Mouse (Mus musculus) forebrain, embryonic 16.5 days (tissue): ENCODE results near the gene Cul7. TPM values are rescaled to one million over a fixed set of nuclear protein-coding genes. Genes with fewer than 3 reads are reported as not detected.

ENCODE experiments used
- ATAC-seq: fragments of 200-750 bp; cut with Nextera tagmentation; 2 replicates; pipeline ENCODE4 v1.8.0; 2017; ENCODE audit warnings: mild to moderate bottlenecking, moderate library complexity
- H3K27ac ChIP-seq: fragments of 300-500 bp; sonication (generic); 2 replicates; pipeline ENCODE4 v1.5.1; 2014; ENCODE audit warnings: low read length, control low read depth
- H3K27me3 ChIP-seq: fragments of 300-500 bp; sonication (generic); replicated peaks from 2 replicates; pipeline ENCODE4 v1.6.1; 2014; ENCODE audit warnings: low read length; ENCODE audit not compliant: control insufficient read depth, insufficient read depth
- H3K36me3 ChIP-seq: fragments of 300-500 bp; sonication (generic); 2 replicates; pipeline ENCODE4 v1.6.1; 2014; ENCODE audit not compliant: control insufficient read depth, insufficient read depth
- H3K4me1 ChIP-seq: fragments of 300-500 bp; sonication (generic); replicated peaks from 2 replicates; pipeline ENCODE4 v1.6.1; 2014; ENCODE audit warnings: low read length; ENCODE audit not compliant: control insufficient read depth, insufficient read depth
- H3K4me2 ChIP-seq: fragments of 300-500 bp; sonication (generic); 2 replicates; pipeline ENCODE4 v1.6.1; 2014; ENCODE audit warnings: mild to moderate bottlenecking, low read length, control low read depth
- H3K4me3 ChIP-seq: fragments of 300-500 bp; sonication (generic); replicated peaks from 2 replicates; pipeline ENCODE4 v1.5.1; 2014; ENCODE audit warnings: mild to moderate bottlenecking, low read length, control low read depth
- H3K9ac ChIP-seq: fragments of 300-500 bp; sonication (generic); replicated peaks from 2 replicates; pipeline ENCODE4 v1.6.1; 2014; ENCODE audit warnings: low read depth, low read length, control low read depth
- H3K9me3 ChIP-seq: fragments of 300-500 bp; sonication (generic); 2 replicates; pipeline ENCODE4 v1.6.1; 2016; ENCODE audit warnings: low read length; ENCODE audit not compliant: control insufficient read depth
- WGBS: fragments of 180-500 bp; shearing (Covaris S2); extraction: QIAGEN DNeasy Blood & Tissue Kit; methylation state at CpG from one replicate; pipeline ENCODE4 v1.1.7; 2014; 5-methylcytosine and 5-hydroxymethylcytosine counted together
- polyA plus RNA-seq: library from polyadenylated mRNA; unstranded; fragments of >200 nt; fragmentation: Nextera tagmentation; extraction: Ambion mirVana; gene quantifications from 2 replicates; pipeline ENCODE4 v1.2.1, GENCODE M21; 2015

The Cul7 gene
- polyA plus RNA-seq, 1 experiment from 2014 or later, result 42.8 TPM

DNA sequence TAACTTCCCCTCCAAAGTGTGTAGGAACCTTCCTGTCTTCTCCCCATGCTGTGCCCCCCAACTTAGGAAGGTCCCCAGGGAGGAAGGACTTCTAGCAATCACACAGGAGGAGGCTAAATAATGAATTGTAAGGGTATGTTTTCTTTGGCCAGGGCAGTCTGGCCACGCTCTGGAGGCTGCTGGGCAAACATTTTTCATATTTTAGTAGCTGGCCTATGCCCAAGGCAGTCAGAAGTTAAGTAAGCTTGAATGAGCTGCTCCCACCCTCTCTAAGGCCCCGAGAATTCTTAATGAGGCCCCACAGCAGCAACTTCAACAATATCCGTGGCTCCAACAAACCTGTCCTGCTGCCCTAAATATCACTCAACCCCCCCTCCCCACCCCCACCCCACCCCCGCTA lies 37.3 kb upstream of the Cul7 start:
- H3K9ac ChIP-seq, result no peak overlapping the region

DNA sequence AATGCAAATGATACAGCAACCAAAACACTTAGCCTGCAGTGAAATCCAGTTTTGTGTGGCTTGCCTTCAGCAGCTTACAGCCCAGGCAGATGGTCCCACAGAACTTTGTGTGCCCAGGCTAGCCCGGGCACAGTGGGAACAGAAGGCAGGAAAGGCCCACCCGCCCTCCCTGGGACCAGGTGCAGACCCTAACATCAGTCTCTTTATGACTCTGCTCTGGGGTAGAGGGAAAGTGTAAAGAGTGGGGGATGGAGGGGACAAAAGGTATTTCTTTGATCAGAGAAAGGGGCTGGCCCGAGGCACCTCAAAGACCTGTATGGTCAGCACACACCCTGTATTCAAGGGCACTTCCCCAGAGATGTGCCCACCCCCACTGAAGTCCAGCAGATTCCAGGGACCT lies 36.9 kb upstream of the Cul7 start:
- no peak overlapping the region for H3K9ac ChIP-seq
- WGBS, result 22% methylated on average over 3 of the region's 3 CpGs
- no peak for ATAC-seq

More for the DNA sequence above, 37.3 kb upstream of the Cul7 start:
- no peaks in the 10 kb centered on the region for H3K36me3 ChIP-seq
- no peaks in the 10 kb centered on the region for H3K27me3 ChIP-seq
- H3K4me3 ChIP-seq, result no peak overlapping the region
- no peak overlapping the region for H3K4me2 ChIP-seq
- no peak overlapping the region for H3K27ac ChIP-seq
- H3K9me3 ChIP-seq, result no peaks in the 10 kb centered on the region
- WGBS, result 16% methylated on average over 4 of the region's 4 CpGs
- ATAC-seq, result no peak
- H3K4me1 ChIP-seq, result peaks cover 19% of the 10 kb centered on the region

DNA sequence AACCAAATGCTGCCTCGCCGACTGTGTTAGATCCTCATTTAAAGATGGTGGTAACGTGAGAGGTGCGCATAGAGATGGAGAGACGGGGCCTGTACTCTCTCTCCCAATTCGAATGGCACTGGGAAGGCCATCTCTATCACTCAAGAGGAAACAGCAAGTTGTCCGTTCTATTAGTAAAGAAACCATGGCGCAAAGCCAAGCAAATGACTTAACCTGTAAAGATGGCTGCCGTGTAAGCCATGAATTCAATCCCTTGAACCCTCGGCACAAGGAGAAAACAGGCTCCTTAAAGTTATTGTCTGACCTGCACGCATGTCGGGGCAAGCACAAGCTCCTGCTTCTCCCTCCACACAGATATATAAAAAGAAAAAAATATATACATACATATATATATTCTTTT lies 32.3 kb upstream of the Cul7 start:
- Histone ChIP-seq H3K36me3 (no peaks in the 10 kb centered on the region), H3K9ac (no peak overlapping the region), H3K27me3 (no peaks in the 10 kb centered on the region), H3K4me2 (peak overlapping the region; percentile 12; the same call in 1 of the 2 replicates), H3K27ac (no peak overlapping the region), H3K4me1 (peaks cover 60% of the 10 kb centered on the region), H3K9me3 (no peaks in the 10 kb centered on the region), H3K4me3 (no peak overlapping the region)
- WGBS, result 59% methylated on average over 12 of the region's 12 CpGs
- no peak for ATAC-seq

More for the DNA sequence above, 36.9 kb upstream of the Cul7 start:
- Histone ChIP-seq H3K27me3 (no peaks in the 10 kb centered on the region), H3K4me3 (no peak overlapping the region), H3K9me3 (no peaks in the 10 kb centered on the region), H3K27ac (no peak overlapping the region), H3K4me1 (peaks cover 24% of the 10 kb centered on the region), H3K4me2 (no peak overlapping the region), H3K36me3 (no peaks in the 10 kb centered on the region)

DNA sequence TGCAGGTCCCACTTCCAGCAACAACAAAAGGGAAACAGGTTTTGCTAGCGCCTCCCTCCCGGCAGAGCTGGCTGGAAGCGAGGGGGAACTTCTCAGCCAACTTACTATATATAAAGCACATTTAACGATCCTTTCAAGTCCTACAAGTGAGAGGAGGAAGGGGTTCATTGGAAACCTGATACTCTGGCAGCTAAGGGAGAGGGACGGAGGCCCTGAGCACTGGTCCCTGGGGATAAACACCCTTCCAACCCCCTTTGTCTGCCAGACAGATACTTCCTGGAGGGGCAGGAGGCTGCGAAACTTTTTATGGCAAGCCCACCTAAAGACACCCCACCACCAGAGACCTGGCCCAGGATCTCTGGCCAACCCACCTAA lies 31.8 kb upstream of the Cul7 start:
- no peak overlapping the region for H3K4me3 ChIP-seq
- peak overlapping the region; percentile 54 for H3K9ac ChIP-seq
- 17% methylated on average over 6 of the region's 6 CpGs for WGBS
- no peaks in the 10 kb centered on the region for H3K9me3 ChIP-seq
- peak overlapping the region; percentile 65 for H3K27ac ChIP-seq
- H3K4me2 ChIP-seq, result peak overlapping the region; percentile 40
- ATAC-seq, result no peak
- peaks cover 59% of the 10 kb centered on the region for H3K4me1 ChIP-seq
- H3K36me3 ChIP-seq, result no peaks in the 10 kb centered on the region
- no peaks in the 10 kb centered on the region for H3K27me3 ChIP-seq

DNA sequence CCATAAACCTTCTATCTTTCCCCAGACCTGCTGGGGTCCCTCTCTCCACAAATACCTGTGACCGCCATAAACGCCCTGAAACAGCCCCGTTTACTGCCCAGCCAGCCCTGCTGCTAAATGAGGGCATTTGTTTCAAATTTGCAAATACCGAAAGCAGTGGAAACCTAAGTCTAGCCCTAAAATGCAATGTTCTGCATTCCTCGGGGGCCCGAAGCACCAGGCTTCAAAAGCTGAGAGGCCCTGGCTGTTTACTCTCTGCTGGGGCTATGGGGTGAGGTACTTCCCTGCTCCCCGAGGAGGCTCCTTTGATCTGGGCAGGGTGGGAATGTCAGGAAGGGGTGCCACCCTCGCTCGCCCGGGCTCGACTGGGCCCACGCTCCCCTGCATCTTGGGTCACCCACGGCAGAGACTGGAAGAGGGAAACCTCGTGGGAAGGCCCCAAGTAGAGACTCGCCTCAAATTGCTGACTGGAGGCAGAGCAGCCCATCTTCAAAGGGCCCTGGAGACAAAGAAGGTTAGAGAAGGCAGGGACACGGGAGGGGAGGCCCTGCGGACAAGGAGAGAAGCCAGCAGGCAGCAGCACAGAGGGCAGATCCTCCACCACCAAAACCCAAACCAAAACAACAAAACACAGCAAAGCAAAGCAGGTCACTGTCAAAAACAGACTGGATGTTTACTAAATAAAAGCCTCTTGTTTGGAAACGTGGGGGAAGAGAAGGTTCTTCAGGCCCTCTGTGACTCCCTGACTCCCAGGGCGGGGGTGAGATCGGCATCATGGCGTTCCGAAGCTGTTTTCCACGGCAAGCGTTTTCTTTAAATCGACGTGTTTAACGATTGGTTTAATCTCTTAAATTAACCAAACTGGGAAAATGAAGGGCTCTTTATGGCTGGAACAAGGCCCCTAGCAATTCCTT lies 31.1 kb upstream of the Cul7 start:
- H3K4me2 ChIP-seq, result peak overlapping the region; percentile 40
- no peaks in the 10 kb centered on the region for H3K9me3 ChIP-seq
- 6% methylated on average over 27 of the region's 27 CpGs for WGBS
- peak overlapping the region; percentile 65 for H3K27ac ChIP-seq
- H3K36me3 ChIP-seq, result no peaks in the 10 kb centered on the region
- no peak overlapping the region for H3K4me3 ChIP-seq
- ATAC-seq, result peak; percentile 36
- H3K9ac ChIP-seq, result peak overlapping the region; percentile 54
- H3K27me3 ChIP-seq, result no peaks in the 10 kb centered on the region
- H3K4me1 ChIP-seq, result peaks cover 60% of the 10 kb centered on the region

DNA sequence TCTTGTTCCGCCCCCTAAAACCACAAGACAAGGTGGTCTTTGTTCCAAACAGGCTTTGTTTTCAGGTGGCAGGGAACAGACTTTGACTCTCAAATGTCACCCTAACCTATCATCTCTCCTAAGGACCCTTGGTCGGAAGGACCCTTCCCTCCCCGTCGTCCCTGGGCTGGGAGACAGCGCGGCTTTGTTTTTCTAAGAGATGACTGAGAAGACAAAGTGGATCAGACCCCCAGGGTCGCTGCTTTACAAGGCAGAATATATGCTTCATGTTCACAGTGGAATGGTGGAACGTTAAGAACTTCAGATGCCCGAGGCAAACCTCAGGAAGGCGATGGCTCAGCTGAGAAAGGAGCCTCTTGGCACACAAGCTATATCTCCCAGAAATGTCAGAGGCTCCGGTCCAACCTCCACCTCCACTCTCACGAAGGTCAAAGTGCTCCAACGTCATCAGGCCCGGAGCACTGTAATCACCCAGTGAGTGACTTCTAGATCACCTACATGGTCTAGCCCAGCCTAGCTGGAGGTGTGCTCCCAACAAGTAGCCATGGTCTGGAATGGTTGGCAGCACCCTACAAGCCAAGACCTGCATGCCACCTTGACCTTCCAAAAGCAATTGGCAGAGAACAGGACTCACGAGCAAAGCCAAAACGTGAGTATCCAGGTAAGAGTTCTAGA lies 30.3 kb upstream of the Cul7 start:
- Histone ChIP-seq H3K4me1 (peaks cover 68% of the 10 kb centered on the region), H3K27ac (peak overlapping the region; percentile 65; the same call in 1 of the 2 replicates), H3K27me3 (no peaks in the 10 kb centered on the region), H3K9ac (peak overlapping the region; percentile 54), H3K4me3 (no peak overlapping the region), H3K9me3 (no peaks in the 10 kb centered on the region), H3K4me2 (peak overlapping the region; percentile 40), H3K36me3 (no peaks in the 10 kb centered on the region)
- no peak for ATAC-seq
- WGBS, result 33% methylated on average over 16 of the region's 16 CpGs

DNA sequence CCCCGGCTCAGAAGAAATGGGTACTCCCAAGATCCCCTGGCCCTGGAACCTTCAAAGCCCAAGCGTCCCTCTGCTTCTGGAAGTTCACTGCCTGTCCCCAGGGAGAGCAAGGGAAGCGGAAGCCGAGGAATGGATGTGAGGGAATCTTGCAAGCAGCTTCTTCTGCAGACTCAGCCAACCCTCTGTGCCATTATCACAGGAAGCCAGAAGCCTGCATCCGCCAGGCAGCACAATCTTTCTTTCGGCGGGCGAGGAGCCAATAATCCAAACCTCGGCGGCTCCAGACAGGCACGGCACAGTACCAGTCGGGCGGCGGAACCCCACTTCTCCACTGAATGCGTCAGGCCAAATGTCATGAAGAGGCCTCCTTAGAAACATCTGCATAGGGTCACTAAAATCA lies 28.8 kb upstream of the Cul7 start:
- H3K9ac ChIP-seq, result 0 out of 2 replicates have a peak overlapping the region, but pooled peaks have one; percentile 12
- H3K27ac ChIP-seq, result peak overlapping the region; percentile 7
- peak; percentile 19; the same call in 1 of the 2 replicates for ATAC-seq
- WGBS, result 47% methylated on average over 15 of the region's 15 CpGs
- H3K4me1 ChIP-seq, result peaks cover 69% of the 10 kb centered on the region
- H3K27me3 ChIP-seq, result no peaks in the 10 kb centered on the region
- H3K9me3 ChIP-seq, result no peaks in the 10 kb centered on the region
- no peaks in the 10 kb centered on the region for H3K36me3 ChIP-seq
- H3K4me2 ChIP-seq, result peak overlapping the region; percentile 28
- H3K4me3 ChIP-seq, result no peak overlapping the region

DNA sequence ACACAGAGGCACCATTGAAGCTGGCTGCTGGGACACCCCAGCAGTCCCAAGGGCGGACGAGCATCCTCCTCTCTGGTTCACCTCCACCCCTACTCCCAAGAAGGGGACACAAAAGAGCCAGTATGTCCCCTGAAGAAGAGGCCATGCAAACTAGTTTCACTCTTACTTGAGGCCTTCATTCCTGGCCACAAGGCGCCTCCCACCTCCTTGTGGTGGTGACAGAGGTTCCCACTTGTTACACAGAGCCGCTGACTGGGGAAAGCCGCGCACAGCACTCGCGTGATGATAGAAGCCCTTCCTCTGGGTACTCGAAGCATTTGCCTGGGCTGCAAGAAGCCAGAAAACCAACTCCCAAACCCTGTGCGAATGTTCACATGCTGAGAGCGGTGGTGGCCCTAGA lies 27.9 kb upstream of the Cul7 start:
- H3K4me3 ChIP-seq, result no peak overlapping the region
- H3K36me3 ChIP-seq, result no peaks in the 10 kb centered on the region
- no peak overlapping the region for H3K27ac ChIP-seq
- no peak overlapping the region for H3K4me2 ChIP-seq
- H3K9me3 ChIP-seq, result no peaks in the 10 kb centered on the region
- WGBS, result 87% methylated on average over 11 of the region's 11 CpGs
- H3K4me1 ChIP-seq, result peaks cover 77% of the 10 kb centered on the region
- no peaks in the 10 kb centered on the region for H3K27me3 ChIP-seq
- no peak for ATAC-seq
- H3K9ac ChIP-seq, result no peak overlapping the region

DNA sequence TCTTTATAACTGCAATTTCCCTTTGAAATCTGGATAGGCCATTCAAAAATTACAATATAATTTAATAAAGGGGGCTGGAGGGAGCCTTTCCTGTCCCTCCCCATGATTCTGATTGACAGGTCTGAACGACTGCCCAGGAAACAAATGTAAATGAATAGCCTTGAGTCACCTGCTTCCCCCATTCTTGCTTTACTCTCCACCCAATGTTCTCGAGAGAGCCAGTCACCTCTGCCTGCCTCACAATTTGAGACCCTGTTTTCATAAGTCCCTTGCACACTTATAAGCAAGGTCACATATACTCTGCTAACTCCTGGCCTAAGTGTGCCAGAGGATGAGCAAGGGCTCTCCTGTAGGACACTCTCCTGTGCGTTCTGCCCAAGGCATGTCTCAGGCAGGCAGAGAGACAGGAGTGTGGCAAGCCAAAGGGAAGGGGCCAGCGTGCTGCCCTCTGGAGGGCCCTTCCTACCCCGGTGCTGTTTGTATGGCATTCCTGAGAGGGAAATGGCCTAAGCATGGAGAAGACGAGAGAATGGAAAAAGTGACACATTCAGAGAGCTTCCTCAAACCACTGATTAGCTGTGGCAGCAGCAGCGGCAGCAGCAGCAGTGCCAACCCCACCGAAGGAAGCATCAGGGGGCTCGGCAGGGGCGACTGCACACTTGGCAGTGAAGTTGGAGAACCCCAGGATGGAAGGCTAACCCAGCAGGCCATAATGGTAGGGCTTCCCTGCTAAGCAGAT lies 26.1 kb upstream of the Cul7 start:
- no peaks in the 10 kb centered on the region for H3K36me3 ChIP-seq
- no peaks in the 10 kb centered on the region for H3K27me3 ChIP-seq
- no peak overlapping the region for H3K27ac ChIP-seq
- no peak overlapping the region for H3K4me3 ChIP-seq
- no peak overlapping the region for H3K4me2 ChIP-seq
- H3K4me1 ChIP-seq, result peaks cover 72% of the 10 kb centered on the region
- 21% methylated on average over 10 of the region's 10 CpGs for WGBS
- H3K9me3 ChIP-seq, result no peaks in the 10 kb centered on the region
- H3K9ac ChIP-seq, result no peak overlapping the region
- no peak for ATAC-seq
